Mouse (Mus musculus) layer of hippocampus, adult 9-11 months (tissue): Measurements from ENCODE around the gene Zfp978.
"Not testable (repeated sequence)": the region's sequence is repeated elsewhere in the genome, so short reads cannot be mapped to it uniquely, and the experiment has no call there.

Source experiments
- DNase-seq: peaks from one replicate; pipeline ENCODE4 v3.0.0; 2022

Zfp978 gene

DNA sequence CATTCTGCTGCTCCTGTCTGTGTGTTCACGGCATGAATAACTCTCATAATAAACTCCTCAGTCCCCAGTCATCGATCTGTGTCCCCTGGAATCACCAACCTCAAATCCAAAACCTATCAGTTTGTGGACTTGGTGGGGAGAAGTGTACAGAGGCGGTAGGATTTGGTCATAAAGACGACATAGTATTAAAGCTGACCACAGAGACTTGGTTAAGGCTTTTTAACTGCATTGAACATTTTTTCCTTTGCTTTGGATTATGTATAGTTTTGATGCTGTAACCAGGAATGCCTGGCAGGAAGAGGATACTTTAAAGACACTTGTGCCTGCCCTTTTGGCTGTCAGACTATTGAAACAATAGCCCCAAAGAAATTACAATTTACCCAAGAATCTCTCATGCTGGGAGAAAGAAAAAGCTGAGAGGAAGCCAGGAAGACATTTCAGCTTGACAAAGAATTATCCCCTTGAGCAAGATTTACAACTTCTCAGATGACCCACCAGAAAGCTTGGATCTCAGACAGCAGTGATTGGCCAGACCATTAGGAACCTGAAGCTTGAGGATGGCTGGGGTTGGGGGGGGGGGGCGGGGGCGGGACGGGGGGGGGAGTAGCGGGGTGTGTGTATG lies 56.2 kb downstream of the Zfp978 start:
- DNase-seq, result no peak

DNA sequence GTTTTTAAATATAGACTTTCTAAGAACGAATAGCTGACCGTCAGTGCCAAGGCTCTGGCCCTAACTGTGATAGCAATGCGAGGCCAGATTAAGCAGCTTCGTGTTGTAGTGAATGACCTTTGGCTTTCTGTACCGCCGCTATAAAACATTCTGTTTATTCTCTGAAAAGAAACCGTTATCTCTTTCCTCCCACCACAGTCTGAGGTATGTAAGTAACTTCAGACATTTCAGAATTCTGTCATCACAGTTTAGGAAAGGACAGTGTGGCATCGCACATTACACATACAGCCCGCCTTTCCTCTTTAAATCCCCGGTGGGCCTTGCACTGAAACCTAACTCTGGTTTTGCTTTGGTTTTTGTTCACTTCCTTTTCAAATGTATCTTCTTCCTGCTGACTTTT lies 56.8 kb downstream of the Zfp978 start:
- no peak for DNase-seq

DNA sequence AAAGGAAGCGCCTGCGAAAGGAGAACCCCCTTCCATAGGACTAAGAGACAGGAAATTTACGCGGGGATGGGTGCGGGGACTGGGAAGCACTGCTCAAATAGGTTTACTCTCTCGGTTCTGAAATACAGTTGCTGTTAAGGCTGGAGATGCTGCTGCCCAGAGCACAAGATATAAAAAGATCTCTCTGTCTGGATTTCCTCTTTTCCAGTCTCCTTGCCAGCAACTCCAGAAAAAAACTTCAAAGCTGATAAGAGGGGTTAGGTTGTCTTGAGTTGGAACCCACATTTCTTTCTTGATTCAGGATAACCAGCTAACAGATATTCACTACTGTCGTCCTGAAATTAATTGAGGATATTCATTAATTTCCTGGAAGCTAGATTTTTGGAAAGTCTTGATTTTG lies 57.2 kb downstream of the Zfp978 start:
- not testable (repeated sequence) for DNase-seq

DNA sequence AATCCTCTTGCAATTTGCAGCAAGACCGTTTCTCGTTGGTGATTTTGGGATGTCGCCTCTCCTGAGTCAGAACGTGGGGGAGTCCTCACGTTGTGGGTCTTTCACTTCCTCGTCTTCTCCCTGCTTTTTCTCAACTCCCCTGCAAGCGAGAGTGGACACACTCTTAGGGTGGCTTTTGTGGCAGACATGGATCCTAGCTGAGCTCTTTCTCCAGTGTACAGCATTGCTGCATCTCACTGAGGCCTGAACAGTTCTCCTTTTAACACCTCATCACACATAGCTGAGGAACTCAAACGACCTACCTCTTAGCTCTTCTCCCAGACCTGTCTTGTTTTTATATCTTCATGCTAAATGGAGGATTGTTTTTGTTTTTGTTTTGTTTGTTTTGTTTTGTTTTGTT lies 58.1 kb downstream of the Zfp978 start:
- DNase-seq, result not testable (repeated sequence)

DNA sequence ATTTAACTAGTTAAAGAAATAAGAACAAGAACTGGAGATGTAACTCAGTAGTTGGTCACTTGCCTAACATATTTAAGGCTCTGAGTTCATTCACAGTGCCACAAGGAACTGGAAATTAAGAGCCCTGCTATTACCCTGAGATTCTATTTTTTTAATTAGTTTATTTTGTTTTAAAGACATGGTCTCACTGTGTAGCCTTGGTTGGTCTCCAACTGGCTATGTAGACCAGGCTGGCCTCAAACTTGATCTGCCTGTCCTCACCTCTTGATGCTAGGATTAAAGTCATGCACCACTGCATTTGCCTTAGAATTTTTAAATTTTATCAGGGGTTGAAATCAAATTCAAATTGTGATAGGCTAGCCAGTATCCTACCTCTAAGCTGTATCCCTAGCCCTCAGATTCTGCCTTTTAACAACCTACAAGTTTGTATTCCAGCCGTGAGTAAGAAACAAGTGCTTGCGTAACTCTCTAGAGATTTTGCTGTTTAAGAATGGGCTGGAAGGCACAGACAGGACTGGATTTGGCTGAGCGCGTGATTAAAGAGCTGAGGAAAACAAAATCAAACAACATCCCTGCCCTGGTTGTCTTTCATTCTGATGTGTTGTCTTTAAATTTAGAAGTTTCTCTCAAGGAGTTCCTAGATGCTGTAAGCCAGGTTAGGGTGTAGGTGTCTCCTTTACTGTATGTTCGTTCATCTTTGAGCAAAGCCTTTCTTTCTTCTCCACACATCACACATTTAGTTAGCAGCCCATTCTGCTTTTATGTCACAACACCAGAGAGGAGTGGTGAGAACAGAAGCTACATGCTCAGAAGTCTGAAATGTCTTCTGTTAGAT lies 58.9 kb downstream of the Zfp978 start:
- not testable (repeated sequence) for DNase-seq

DNA sequence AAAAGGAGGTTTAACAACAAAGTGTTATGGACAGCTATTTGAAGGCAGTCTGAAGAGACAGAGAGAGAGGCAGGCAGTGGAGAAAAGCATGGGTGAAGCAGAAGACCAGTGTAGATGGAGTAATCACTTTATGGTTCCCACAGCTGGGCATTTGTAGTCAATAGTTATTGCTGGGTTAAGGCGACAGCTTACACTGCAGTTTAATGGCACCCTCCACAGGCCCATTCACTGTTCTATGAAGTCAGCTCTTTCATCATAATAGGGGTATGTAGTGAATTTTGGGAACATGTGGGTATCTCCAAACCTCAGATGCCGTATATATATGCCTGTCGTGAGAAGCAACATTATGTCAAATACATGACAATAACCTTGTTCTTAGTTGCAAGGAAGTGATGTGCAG lies 59.7 kb downstream of the Zfp978 start:
- no peak for DNase-seq

DNA sequence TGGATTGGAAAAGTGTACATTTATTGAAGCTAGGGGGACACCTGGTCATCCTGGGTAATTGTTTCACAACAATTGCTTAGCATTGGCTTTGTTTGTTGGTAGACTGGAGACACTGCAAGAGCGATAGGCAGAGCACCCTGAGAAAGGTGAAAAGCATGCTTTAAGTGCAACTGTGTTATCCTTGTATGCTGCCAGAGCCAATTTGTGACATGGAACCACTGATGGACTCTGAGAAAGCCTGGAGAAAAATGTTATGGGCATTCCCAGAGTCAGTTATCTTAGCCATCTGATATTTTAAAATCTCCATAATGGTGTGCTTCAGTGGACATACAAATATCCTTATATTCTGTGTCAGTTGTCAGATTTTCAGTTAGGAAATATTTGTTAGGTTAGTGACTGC lies 60.2 kb downstream of the Zfp978 start:
- DNase-seq, result not testable (repeated sequence)

DNA sequence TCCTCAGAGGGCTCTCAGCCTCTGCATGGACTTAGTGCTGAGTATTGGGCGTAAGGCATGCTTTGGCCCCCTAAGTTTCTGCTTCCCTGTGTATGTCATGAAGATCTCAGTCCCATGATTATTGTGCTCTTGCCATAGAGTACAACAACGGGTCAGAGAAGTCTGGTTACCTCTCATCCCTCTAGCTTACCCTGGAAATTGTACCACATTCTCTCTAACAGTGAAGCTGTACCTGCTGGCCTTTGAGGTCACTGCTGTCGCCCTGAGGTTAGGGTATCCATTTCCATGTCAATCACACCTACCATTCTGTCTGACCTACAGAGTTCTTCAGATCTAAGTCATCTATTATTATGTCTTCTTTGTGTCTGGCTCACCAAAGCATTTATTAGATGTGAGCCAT lies 62.0 kb downstream of the Zfp978 start:
- DNase-seq, result no peak

DNA sequence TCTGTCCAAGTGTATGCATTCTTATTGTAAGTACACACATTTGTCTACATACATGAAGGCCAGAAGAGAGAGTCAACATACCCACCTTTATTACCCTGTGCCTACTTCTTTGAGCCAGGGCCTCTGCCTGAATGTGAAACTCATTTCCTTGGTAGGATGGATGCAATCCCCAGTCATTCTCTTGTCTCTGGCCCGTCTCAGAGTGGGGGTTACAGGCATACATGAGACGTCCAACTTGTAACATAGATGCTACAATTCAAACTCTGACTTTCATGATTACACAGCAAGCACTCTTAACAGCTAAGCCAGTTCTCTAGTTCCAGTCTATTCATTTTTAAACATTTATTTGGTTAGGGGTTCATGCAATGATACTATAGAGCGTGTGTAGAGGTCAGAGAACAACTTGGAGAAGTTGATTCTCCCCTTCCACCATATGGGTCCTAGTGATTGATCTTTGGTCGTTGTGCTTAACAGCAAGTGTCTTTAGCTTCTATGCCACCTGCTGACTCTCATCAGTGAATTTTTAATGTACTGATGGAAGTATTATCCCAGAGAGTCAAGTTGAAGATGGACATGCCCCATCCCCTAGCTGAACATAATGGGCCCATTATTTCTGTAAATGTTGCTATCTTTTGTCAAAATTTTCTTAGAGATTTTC lies 62.7 kb downstream of the Zfp978 start:
- DNase-seq, result no peak

DNA sequence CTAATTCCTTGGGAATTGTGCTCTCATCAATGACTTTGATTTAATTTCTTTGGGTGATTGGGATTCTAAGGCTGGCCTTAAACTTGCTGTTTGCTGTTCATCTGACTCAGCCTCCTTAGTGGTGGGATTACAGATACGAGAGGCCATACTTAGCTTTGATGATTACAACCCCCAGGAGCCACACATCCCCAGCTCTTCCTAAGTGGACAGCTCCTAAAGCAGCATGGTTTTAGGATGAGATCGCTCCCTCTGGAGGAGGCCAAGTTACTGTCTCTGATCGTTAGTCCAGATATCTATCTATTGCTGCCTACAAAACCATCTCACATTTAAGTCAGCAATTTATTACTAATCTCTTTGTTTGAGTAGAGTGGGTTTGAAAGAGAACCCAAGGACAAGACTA lies 63.3 kb downstream of the Zfp978 start:
- DNase-seq, result not testable (repeated sequence)

DNA sequence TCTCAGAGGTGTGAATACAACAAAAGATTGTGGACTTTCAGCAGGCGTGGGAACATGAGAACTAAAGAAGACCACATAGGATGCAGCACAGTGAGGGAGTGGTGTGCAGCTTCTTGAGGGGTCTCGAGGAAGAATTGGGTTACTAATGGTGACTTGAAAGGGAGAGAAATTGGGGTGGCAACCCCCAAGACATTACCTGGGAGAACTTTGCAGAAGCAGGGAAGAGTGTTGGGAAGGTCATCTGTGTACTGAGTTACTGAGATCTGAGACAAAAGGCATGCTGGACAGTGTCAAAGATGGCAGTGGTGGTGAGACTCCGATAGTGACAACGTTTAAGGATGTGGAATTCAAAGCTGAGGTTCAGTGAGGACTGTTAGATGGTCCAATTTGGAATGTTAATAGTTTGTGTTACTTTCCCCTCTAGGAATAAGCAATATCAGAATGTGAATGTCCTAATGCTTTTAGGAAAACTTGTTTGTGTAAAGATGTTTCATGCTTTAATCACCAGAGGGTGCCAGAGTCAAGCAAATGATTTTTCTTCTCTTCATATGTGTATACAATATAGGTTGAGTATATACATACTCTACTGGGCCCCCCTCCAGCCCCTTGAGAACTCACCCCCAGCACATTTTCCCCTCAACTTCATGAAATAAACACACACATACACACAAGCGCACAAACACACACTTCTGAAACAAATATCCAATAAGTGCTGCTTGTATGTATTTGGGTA lies 64.7 kb downstream of the Zfp978 start:
- DNase-seq, result not testable (repeated sequence)

DNA sequence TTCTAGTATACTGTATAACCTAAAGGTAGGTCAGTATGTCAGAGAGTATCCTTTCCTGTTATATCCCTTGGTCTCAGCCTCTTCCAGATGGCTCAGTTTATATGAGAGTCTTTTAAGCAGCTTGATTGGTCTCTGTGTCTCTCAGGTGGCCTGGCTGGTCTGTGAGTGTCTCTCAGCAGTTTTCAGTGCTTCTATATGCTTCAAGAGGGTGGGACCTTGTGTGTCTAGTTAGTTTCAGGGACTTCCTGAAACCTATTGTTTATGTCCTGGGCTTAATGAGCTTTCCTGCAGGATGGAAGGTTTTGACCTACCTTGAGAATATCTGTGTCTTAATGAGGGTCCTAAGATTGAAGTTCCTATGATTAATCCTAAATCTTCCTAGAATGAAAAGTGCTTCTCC lies 69.5 kb downstream of the Zfp978 start:
- no peak for DNase-seq

DNA sequence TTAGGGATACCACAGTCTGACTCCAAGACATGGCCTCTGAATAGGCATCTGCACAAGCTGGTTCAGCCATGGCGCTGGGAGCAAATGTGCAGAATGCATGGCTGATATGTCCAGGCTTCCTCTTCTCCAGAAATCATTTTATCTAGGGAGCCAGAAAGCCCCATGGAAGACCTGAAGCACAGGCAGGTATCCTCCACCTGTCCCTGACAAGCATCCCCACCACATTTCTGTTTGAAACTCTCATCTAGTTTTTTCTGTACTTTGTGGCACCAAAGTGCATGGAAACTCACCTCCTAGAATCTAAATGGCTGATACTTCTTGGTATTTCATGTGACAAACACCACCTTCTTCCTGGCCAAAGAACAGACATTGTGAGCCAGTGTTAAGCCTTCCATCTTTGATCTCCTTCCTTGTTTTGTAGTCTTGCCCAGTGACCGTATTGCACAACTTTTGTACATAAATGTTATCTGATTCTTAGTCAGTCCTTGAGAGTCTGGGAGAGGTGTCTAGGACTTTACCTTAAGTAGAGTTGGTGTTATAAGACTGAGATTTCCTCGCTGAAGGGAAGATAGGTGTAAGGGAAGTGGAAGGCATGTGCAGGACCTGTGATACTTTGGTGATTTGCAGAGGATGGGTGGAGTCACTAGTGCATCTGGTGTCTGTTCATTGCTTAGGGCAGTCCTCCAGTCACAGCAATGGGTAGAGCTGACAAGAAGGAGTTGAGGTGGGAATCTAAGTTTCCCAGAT lies 70.8 kb downstream of the Zfp978 start:
- not testable (repeated sequence) for DNase-seq

DNA sequence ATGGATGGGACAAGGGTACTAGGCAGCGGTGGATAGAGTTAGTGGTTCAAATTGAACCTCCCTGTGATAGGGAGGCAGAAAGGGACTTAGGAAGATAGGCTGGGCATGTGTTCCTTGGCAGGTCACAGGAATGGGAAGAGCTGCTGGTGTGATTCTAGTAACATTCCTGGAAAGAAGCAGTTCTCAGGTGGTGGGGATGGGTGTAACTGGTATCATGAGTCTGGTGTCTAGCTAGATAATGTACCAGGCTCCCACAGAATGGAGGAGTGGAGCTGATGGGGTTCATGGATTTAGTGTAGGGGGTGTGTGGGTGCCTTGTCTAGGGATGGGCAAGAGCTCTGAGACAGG lies 71.3 kb downstream of the Zfp978 start:
- no peak for DNase-seq

DNA sequence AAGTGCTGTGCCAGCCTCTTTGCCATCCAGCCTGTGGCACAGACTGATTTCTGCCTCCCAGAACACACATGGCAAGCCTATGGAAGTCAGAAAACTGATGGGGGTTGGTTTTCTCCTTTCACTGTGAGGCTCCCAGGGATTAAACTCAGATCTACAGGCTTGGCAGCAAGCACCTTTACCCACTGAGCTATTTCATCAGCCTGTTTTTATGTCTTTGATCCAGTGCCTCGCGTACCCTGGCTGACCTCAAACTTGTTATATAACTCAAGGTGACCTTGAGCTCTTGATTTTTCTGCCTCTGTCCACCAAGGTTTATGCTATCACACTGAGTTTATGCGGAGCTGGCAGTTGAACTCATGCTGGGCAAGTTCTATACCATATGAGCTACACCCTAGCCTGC lies 71.9 kb downstream of the Zfp978 start:
- DNase-seq, result no peak

DNA sequence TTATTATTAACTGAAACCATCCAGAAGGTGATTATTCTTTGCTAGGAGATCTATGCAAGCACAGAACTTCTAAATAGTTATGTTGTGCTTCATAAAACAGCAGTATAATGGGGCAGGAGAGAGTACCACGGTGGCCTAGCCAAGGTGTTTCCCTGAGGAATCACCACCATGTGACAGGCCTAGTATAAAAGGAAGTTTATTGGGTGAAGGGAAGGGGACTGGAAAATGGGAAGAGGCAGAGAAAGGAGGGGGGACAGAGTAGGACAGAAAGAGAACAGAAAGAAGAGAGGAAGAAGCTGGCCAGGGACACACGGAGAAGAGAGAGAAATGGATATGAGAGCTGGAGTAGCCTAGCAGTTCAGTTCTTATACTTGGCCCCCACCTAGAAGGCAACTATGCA lies 72.8 kb downstream of the Zfp978 start:
- DNase-seq, result no peak
